Mouse (Mus musculus): ENCODE data around the gene Gm13088. TPM values are rescaled to one million over a fixed set of nuclear protein-coding genes. Genes with fewer than 3 reads are reported as not detected.
"Not testable (repeated sequence)": the region's sequence is repeated elsewhere in the genome, so short reads cannot be mapped to it uniquely, and the experiment has no call there.

Gene Gm13088
- not detected in 2 replicates for polyA plus RNA-seq (2015; fragmentation: Nextera tagmentation; extraction: Ambion mirVana)

DNA sequence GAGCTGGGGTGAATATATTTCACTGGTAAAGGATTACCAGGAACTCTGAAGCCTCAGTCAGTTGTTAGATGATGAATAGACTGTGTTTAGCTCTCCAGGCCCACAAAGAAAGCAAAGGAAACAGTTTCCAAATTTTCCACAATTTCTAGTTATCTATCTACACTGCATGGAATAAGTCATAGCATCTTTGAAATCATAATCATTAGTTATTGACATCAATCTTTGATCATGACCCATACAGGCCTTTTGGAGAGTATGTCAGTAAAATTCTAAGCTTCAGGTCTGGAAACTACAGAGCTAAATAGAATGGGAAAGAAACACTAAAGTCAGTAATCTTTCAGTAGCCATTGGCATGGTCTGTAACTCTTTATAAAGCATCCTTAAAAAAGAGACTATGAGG lies at the start of gene Gm13088:
Gene Gm13088, minus strand, starts transcription at position 101 of the 400 bp plus-strand sequence.
- H3K36me3 ChIP-seq; H3K27ac ChIP-seq (replicated peaks); H3K9ac ChIP-seq (replicated peaks); H3K4me2 ChIP-seq (replicated peaks); H3K9me3 ChIP-seq; H3K27me3 ChIP-seq; ATAC-seq (replicated peaks); H3K4me1 ChIP-seq; H3K4me3 ChIP-seq: not testable (repeated sequence)

DNA sequence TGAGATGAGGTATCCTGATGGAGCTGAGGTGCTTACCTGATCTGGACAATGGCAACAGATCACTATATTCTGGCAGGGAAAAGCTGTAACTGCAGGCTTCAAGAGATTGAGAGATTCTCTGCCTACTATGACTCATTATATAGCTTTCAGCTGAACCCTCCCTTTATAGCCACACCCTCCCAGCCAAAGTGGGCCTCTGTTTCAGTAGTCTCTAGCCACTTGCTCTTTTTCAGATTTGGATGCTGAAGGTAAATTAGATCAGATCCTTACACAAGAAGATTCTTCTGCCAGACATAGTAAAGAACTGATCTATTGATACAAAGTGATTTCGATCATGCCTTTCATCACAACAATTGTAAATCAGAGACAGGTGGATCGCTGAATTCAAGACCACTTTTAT lies 45.6 kb upstream of the Gm13088 start, which contains the start of gene Gm13089:
Gene Gm13089, minus strand, starts transcription at position 101 of the 400 bp plus-strand sequence.
- Histone ChIP-seq H3K9me3 (peaks cover 42% of the 10 kb centered on the region), H3K27ac (replicated peaks) (no peak within 1 kb of the TSS), H3K9ac (replicated peaks) (no peak within 1 kb of the TSS), H3K4me1 (no peaks in the 10 kb centered on the region), H3K4me2 (replicated peaks) (no peak within 1 kb of the TSS), H3K36me3 (no peaks in the 10 kb centered on the region), H3K4me3 (no peak within 1 kb of the TSS), H3K27me3 (no peaks in the 10 kb centered on the region)
- 90% methylated on average over 2 of the region's 2 CpGs for WGBS
- ATAC-seq (replicated peaks) = no peak

DNA sequence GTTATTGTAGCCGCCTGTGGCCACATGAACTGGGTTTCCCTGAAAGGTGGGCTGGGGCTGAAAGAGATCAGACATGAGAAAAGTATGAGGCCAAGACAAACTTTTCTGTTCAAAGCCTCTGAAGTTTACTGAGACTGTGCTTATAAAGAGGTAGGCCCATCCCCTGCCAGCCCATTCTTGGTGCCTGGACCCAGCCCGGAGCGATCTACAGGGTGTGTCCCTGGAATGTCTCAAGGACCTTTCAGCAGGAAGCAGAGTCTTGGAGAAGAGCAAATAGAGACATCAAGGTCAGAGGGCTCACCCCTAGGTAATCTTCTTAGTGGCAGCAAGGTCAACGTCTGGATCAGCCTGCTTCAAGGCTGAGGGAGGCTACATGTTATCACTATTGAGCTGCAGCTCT lies 38.9 kb downstream of the Gm13088 start:
- not testable (repeated sequence) for H3K4me2 ChIP-seq (replicated peaks); ATAC-seq (replicated peaks)
- 83% methylated on average over 4 of the region's 4 CpGs for WGBS

DNA sequence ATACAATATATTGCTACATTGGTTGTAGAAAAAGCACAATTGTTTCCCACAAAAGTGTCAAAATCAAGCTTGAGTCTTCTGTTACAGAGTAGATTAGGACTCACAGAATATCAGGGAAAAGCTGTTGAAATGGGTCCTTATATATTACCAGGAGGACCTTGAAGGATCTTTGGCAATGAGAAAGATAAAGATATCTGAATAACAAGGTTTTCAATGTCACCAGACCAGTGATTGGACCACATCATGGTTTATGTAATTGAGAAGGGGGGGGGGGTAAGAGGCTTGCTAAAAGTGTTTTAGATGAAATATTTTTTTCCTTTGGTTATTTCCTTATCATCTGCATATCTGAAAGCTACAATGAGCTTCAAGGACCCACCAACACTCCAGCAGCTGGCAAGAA lies 42.3 kb downstream of the Gm13088 start, which contains the start of gene Gm13083:
Gene Gm13083, plus strand, starts transcription at position 301 of the 400 bp plus-strand sequence.
- H3K9ac ChIP-seq (replicated peaks); H3K27ac ChIP-seq (replicated peaks); ATAC-seq (replicated peaks); H3K4me3 ChIP-seq; H3K4me1 ChIP-seq; H3K27me3 ChIP-seq; H3K36me3 ChIP-seq; H3K4me2 ChIP-seq (replicated peaks); H3K9me3 ChIP-seq: not testable (repeated sequence)

More for the DNA sequence above, 38.9 kb downstream of the Gm13088 start:
- H3K4me3 ChIP-seq; H3K27ac ChIP-seq (replicated peaks); H3K9ac ChIP-seq (replicated peaks); H3K4me1 ChIP-seq; H3K9me3 ChIP-seq; H3K27me3 ChIP-seq; H3K36me3 ChIP-seq: not testable (repeated sequence)

DNA sequence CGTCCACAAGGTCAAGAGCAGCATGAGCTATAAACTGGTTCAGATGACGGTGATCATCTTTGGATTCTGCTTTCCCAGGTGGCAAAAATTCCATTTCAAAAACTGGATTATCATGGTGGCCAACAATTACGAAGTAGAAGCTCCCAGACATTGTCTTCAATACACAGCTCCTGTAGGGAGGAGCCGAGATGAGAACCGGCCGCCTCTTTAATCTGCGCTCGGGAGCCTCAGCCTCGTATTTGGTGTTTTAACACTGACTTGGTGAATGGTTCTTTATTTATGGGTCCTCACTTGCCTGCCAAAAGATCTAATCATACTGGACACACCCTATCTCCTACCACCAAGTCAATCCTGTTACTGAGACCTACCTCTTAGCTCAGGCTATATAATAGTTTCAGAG lies 45.1 kb downstream of the Gm13088 start:
- H3K4me2 ChIP-seq (replicated peaks); ATAC-seq (replicated peaks); H3K9me3 ChIP-seq; H3K27ac ChIP-seq (replicated peaks); H3K27me3 ChIP-seq; H3K4me1 ChIP-seq; H3K4me3 ChIP-seq; H3K36me3 ChIP-seq; H3K9ac ChIP-seq (replicated peaks): not testable (repeated sequence)
- 87% methylated on average over 9 of the region's 9 CpGs for WGBS

Other genes starting within 250 kb of the Gm13088 start
- 27.7 and 30.2 TPM in 2 replicates for gene Pramef8, start 244.8 kb downstream of the Gm13088 start, polyA plus RNA-seq (2015; fragmentation: Nextera tagmentation; extraction: Ambion mirVana)
- not detected in 2 replicates for gene Oog4, start 206.9 kb downstream of the Gm13088 start, polyA plus RNA-seq (2015; fragmentation: Nextera tagmentation; extraction: Ambion mirVana)
- gene Gm13043, start 145.9 kb downstream of the Gm13088 start, polyA plus RNA-seq (2015; fragmentation: Nextera tagmentation; extraction: Ambion mirVana) = not detected in 2 replicates
- not detected in 2 replicates for gene Gm13040, start 121.3 kb downstream of the Gm13088 start, polyA plus RNA-seq (2015; fragmentation: Nextera tagmentation; extraction: Ambion mirVana)
- not detected in 2 replicates for gene BC080695, start 105.5 kb downstream of the Gm13088 start, polyA plus RNA-seq (2015; fragmentation: Nextera tagmentation; extraction: Ambion mirVana)
- not detected in 2 replicates for gene Gm13057, start 105.5 kb downstream of the Gm13088 start, polyA plus RNA-seq (2015; fragmentation: Nextera tagmentation; extraction: Ambion mirVana)
- gene Gm13083, start 42.2 kb downstream of the Gm13088 start, polyA plus RNA-seq (2015; fragmentation: Nextera tagmentation; extraction: Ambion mirVana) = not detected in 2 replicates
- not detected in 2 replicates for gene Gm13089, start 45.5 kb upstream of the Gm13088 start, polyA plus RNA-seq (2015; fragmentation: Nextera tagmentation; extraction: Ambion mirVana)
- not detected in 2 replicates for gene Gm13078, start 62.2 kb upstream of the Gm13088 start, polyA plus RNA-seq (2015; fragmentation: Nextera tagmentation; extraction: Ambion mirVana)
- not detected in 2 replicates for gene Gm13023, start 132.1 kb upstream of the Gm13088 start, polyA plus RNA-seq (2015; fragmentation: Nextera tagmentation; extraction: Ambion mirVana)
- not detected in 2 replicates for gene Gm13084, start 158.8 kb upstream of the Gm13088 start, polyA plus RNA-seq (2015; fragmentation: Nextera tagmentation; extraction: Ambion mirVana)
- not detected in 2 replicates for gene Gm13103, start 189.3 kb upstream of the Gm13088 start, polyA plus RNA-seq (2015; fragmentation: Nextera tagmentation; extraction: Ambion mirVana)
- not detected in 2 replicates for gene Pramef6, start 243.1 kb upstream of the Gm13088 start, polyA plus RNA-seq (2015; fragmentation: Nextera tagmentation; extraction: Ambion mirVana)

Data from forebrain, embryonic 15.5 days (tissue).